Mouse (Mus musculus): ENCODE data around the gene Ttyh3. TPM values are rescaled to one million over a fixed set of nuclear protein-coding genes. Genes with fewer than 3 reads are reported as not detected.

Ttyh3 gene
- total and polyA plus RNA-seq, 2 experiments from 2014 or later: 8.9 to 53.2 TPM

GRCm38 (mm10) chr5:140624961-140625360 lies 23.9 kb downstream of the Ttyh3 start:
- ATAC-seq (ENCODE audit: insufficient read depth, low read depth): no peak
- 92% methylated on average over 13 of the region's 13 CpGs for WGBS
- DNase-seq (ENCODE audit: low spot score): no peak
- no peak overlapping the region for H3K27ac ChIP-seq (ENCODE audit: low read depth)
- no peak overlapping the region for H3K9ac ChIP-seq (replicated peaks; ENCODE audit: low read depth, low read length)
- H3K36me3 ChIP-seq (replicated peaks; ENCODE audit: control insufficient read depth, insufficient read depth, low read length): peaks cover 71% of the 10 kb centered on the region
- TF ChIP-seq EP300 (IDR thresholded peaks at IDR 0.05; ENCODE audit: low read depth) (no peak), CTCF (IDR thresholded peaks at IDR 0.05; ENCODE audit: low read depth) (no peak)
- no peak overlapping the region for H3K4me3 ChIP-seq (ENCODE audit: low read depth, low read length)
- H3K4me1 ChIP-seq (ENCODE audit: control insufficient read depth, insufficient read depth): no peaks in the 10 kb centered on the region
- H3K4me2 ChIP-seq (ENCODE audit: low read depth, low read length): no peak overlapping the region
- H3K27me3 ChIP-seq (ENCODE audit: control insufficient read depth, insufficient read depth, low read length): no peaks in the 10 kb centered on the region
- H3K9me3 ChIP-seq (replicated peaks; ENCODE audit: control insufficient read depth, low read length): no peaks in the 10 kb centered on the region

GRCm38 (mm10) chr5:140624238-140624637 lies 24.6 kb downstream of the Ttyh3 start:
- WGBS: 89% methylated on average over 5 of the region's 5 CpGs
- H3K4me1 ChIP-seq (ENCODE audit: control insufficient read depth, insufficient read depth): no peaks in the 10 kb centered on the region
- H3K4me3 ChIP-seq (ENCODE audit: low read depth, low read length): no peak overlapping the region
- TF ChIP-seq CTCF (IDR thresholded peaks at IDR 0.05; ENCODE audit: low read depth) (no peak), EP300 (IDR thresholded peaks at IDR 0.05; ENCODE audit: low read depth) (no peak)
- no peak overlapping the region for H3K9ac ChIP-seq (replicated peaks; ENCODE audit: low read depth, low read length)
- H3K27me3 ChIP-seq (ENCODE audit: control insufficient read depth, insufficient read depth, low read length): no peaks in the 10 kb centered on the region
- no peak for DNase-seq (ENCODE audit: low spot score)
- peaks cover 66% of the 10 kb centered on the region for H3K36me3 ChIP-seq (replicated peaks; ENCODE audit: control insufficient read depth, insufficient read depth, low read length)
- ATAC-seq (ENCODE audit: insufficient read depth, low read depth): no peak
- no peaks in the 10 kb centered on the region for H3K9me3 ChIP-seq (replicated peaks; ENCODE audit: control insufficient read depth, low read length)
- no peak overlapping the region for H3K27ac ChIP-seq (ENCODE audit: low read depth)
- H3K4me2 ChIP-seq (ENCODE audit: low read depth, low read length): no peak overlapping the region

GRCm38 (mm10) chr5:140623791-140624190 lies 25.0 kb downstream of the Ttyh3 start:
- Histone ChIP-seq H3K27ac (ENCODE audit: low read depth) (no peak overlapping the region), H3K4me3 (ENCODE audit: low read depth, low read length) (no peak overlapping the region), H3K4me1 (ENCODE audit: control insufficient read depth, insufficient read depth) (no peaks in the 10 kb centered on the region), H3K9me3 (replicated peaks; ENCODE audit: control insufficient read depth, low read length) (no peaks in the 10 kb centered on the region), H3K27me3 (ENCODE audit: control insufficient read depth, insufficient read depth, low read length) (no peaks in the 10 kb centered on the region), H3K4me2 (ENCODE audit: low read depth, low read length) (no peak overlapping the region), H3K36me3 (replicated peaks; ENCODE audit: control insufficient read depth, insufficient read depth, low read length) (peaks cover 61% of the 10 kb centered on the region), H3K9ac (replicated peaks; ENCODE audit: low read depth, low read length) (no peak overlapping the region)
- ATAC-seq (ENCODE audit: insufficient read depth, low read depth) (no peak), DNase-seq (ENCODE audit: low spot score) (no peak)
- 65% methylated on average over 4 of the region's 4 CpGs for whole genome bisulfite sequencing
- TF ChIP-seq EP300 (IDR thresholded peaks at IDR 0.05; ENCODE audit: low read depth) (no peak), CTCF (IDR thresholded peaks at IDR 0.05; ENCODE audit: low read depth) (no peak)

- Histone ChIP-seq H3K27me3 (ENCODE audit: control insufficient read depth, insufficient read depth, low read length) (no peaks in the 10 kb centered on the region), H3K4me2 (ENCODE audit: low read depth, low read length) (no peak overlapping the region), H3K36me3 (replicated peaks; ENCODE audit: control insufficient read depth, insufficient read depth, low read length) (peaks cover 55% of the 10 kb centered on the region), H3K4me1 (ENCODE audit: control insufficient read depth, insufficient read depth) (no peaks in the 10 kb centered on the region), H3K27ac (ENCODE audit: low read depth) (no peak overlapping the region), H3K9ac (replicated peaks; ENCODE audit: low read depth, low read length) (no peak overlapping the region), H3K9me3 (replicated peaks; ENCODE audit: control insufficient read depth, low read length) (no peaks in the 10 kb centered on the region), H3K4me3 (ENCODE audit: low read depth, low read length) (no peak overlapping the region)
- DNase-seq (ENCODE audit: low spot score): no peak
- TF ChIP-seq CTCF (IDR thresholded peaks at IDR 0.05; ENCODE audit: low read depth): no peak
- no peak for TF ChIP-seq EP300 (IDR thresholded peaks at IDR 0.05; ENCODE audit: low read depth)
- ATAC-seq (ENCODE audit: insufficient read depth, low read depth): no peak
- 93% methylated on average over 23 of the region's 23 CpGs for WGBS
Measured at GRCm38 (mm10) chr5:140622978-140623670, 25.7 kb downstream of the Ttyh3 start.

- Histone ChIP-seq H3K9me3 (replicated peaks; ENCODE audit: control insufficient read depth, low read length) (no peaks in the 10 kb centered on the region), H3K4me2 (ENCODE audit: low read depth, low read length) (no peak overlapping the region), H3K4me3 (ENCODE audit: low read depth, low read length) (no peak overlapping the region), H3K27ac (ENCODE audit: low read depth) (no peak overlapping the region), H3K4me1 (ENCODE audit: control insufficient read depth, insufficient read depth) (no peaks in the 10 kb centered on the region), H3K9ac (replicated peaks; ENCODE audit: low read depth, low read length) (no peak overlapping the region), H3K36me3 (replicated peaks; ENCODE audit: control insufficient read depth, insufficient read depth, low read length) (peaks cover 39% of the 10 kb centered on the region), H3K27me3 (ENCODE audit: control insufficient read depth, insufficient read depth, low read length) (no peaks in the 10 kb centered on the region)
- TF ChIP-seq EP300 (IDR thresholded peaks at IDR 0.05; ENCODE audit: low read depth): no peak
- TF ChIP-seq CTCF (IDR thresholded peaks at IDR 0.05; ENCODE audit: low read depth): no peak
- ATAC-seq (ENCODE audit: insufficient read depth, low read depth) (no peak), DNase-seq (ENCODE audit: low spot score) (no peak)
- 61% methylated on average over 10 of the region's 10 CpGs for WGBS
Measured at GRCm38 (mm10) chr5:140621517-140621916, 27.3 kb downstream of the Ttyh3 start.

GRCm38 (mm10) chr5:140621092-140621491 lies 27.7 kb downstream of the Ttyh3 start:
- Histone ChIP-seq H3K36me3 (replicated peaks; ENCODE audit: control insufficient read depth, insufficient read depth, low read length) (peaks cover 34% of the 10 kb centered on the region), H3K9me3 (replicated peaks; ENCODE audit: control insufficient read depth, low read length) (no peaks in the 10 kb centered on the region), H3K9ac (replicated peaks; ENCODE audit: low read depth, low read length) (no peak overlapping the region), H3K4me1 (ENCODE audit: control insufficient read depth, insufficient read depth) (no peaks in the 10 kb centered on the region), H3K27me3 (ENCODE audit: control insufficient read depth, insufficient read depth, low read length) (no peaks in the 10 kb centered on the region), H3K4me3 (ENCODE audit: low read depth, low read length) (no peak overlapping the region), H3K4me2 (ENCODE audit: low read depth, low read length) (no peak overlapping the region), H3K27ac (ENCODE audit: low read depth) (no peak overlapping the region)
- TF ChIP-seq CTCF (IDR thresholded peaks at IDR 0.05; ENCODE audit: low read depth) (no peak), EP300 (IDR thresholded peaks at IDR 0.05; ENCODE audit: low read depth) (no peak)
- 71% methylated on average over 9 of the region's 9 CpGs for WGBS
- no peak for DNase-seq (ENCODE audit: low spot score)
- no peak for ATAC-seq (ENCODE audit: insufficient read depth, low read depth)
